Mouse (Mus musculus) E14TG2a.4 (cell line): Measurements from ENCODE around the gene Aspn.

Experiments used
- CTCF ChIP-seq: conservative IDR thresholded peaks from 2 replicates; pipeline ENCODE4 v1.5.1; 2014; ENCODE audit warnings: low read length
- NANOG ChIP-seq: IDR thresholded peaks from 2 replicates; pipeline ENCODE4 v1.6.1; 2014; ENCODE audit warnings: borderline replicate concordance, low read length, mixed read lengths
- POU5F1 ChIP-seq: IDR thresholded peaks from 2 replicates; pipeline ENCODE4 v1.6.1; 2014; ENCODE audit warnings: low read length, borderline replicate concordance

DNA sequence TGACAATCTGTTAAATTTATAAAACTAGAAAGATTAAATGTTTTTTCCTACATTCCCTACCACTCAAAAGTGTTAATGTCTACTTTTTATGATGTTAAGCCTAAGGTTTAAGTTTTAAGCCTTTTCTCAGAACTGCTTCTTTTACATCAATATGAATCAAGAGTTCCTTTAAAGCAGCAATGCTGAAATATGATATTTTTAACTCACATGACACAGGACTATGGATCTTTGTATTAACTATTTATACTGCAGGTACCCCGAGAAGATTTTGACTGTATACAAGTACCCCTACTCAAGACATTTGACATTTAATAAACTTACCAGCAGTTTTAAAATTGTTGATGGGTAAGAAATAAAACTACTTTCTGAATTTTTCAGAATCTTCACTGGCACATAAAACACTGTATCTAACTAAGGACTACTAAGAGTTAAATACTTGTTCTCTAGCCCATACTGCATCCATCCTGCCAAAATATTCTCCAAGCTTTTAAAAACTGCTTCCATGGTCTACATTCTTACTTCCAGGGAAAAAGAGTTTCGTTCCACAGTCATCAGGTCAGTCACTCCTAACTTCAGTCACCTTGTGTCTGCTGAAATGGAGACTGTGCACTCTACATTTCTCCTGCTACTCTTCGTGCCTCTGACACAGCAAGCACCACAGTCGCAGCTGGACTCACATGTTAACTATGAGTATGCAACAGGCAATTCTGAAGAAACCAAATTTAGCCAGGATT, 64.5 kb downstream of the Aspn start:
- no peak for TF ChIP-seq CTCF
- TF ChIP-seq POU5F1: no peak
- TF ChIP-seq NANOG: no peak
